Mouse (Mus musculus): ENCODE results near the gene Uhmk1. TPM values are rescaled to one million over a fixed set of nuclear protein-coding genes. Genes with fewer than 3 reads are reported as not detected.

The Uhmk1 gene
- polyA plus RNA-seq, 1 experiment, result 0.74 TPM

DNA sequence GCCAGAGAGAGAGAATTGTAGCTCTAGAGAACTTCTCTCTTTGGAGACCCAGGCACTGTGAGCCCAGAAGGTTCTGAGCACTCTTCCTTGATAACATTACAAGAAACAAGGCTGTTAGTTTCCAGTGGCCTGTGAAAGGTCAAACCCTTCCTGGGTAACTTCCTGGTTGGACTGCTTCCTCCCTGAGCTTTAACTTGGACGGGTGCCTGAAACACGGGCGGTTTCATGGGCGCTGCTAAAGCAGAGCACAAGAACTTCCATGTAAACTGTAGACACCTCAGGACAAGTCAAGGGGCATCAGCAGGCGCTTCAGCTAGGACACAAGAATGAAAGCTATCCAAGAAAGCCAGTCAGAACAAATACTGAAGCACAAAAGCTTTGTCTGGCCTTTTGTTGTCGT is 53.3 kb downstream of the Uhmk1 start:
- H3K9me3 ChIP-seq, result no peaks in the 10 kb centered on the region
- peaks cover 29% of the 10 kb centered on the region for H3K4me1 ChIP-seq
- H3K36me3 ChIP-seq (replicated peaks; ENCODE audit: low read length), result peaks cover 63% of the 10 kb centered on the region
- H3K27me3 ChIP-seq (replicated peaks), result no peaks in the 10 kb centered on the region
- TF ChIP-seq FLI1 (IDR thresholded peaks at IDR 0.05; ENCODE audit: low read length) (no peak), GATA1 (IDR thresholded peaks at IDR 0.05; ENCODE audit: borderline replicate concordance, low read length) (no peak)
- H3K4me3 ChIP-seq (replicated peaks), result no peak overlapping the region

GRCm38 (mm10) chr1:170160397-170160938 is 54.7 kb downstream of the Uhmk1 start:
- Histone ChIP-seq H3K9me3 (no peaks in the 10 kb centered on the region), H3K27me3 (replicated peaks) (no peaks in the 10 kb centered on the region), H3K4me3 (replicated peaks) (no peak overlapping the region), H3K36me3 (replicated peaks; ENCODE audit: low read length) (peaks cover 60% of the 10 kb centered on the region), H3K4me1 (peaks cover 29% of the 10 kb centered on the region)
- no peak for TF ChIP-seq FLI1 (IDR thresholded peaks at IDR 0.05; ENCODE audit: low read length)
- no peak for TF ChIP-seq GATA1 (IDR thresholded peaks at IDR 0.05; ENCODE audit: borderline replicate concordance, low read length)

- Histone ChIP-seq H3K36me3 (replicated peaks; ENCODE audit: low read length) (peaks cover 57% of the 10 kb centered on the region), H3K9me3 (no peaks in the 10 kb centered on the region), H3K4me3 (replicated peaks) (no peak overlapping the region), H3K27me3 (replicated peaks) (no peaks in the 10 kb centered on the region), H3K4me1 (peaks cover 29% of the 10 kb centered on the region)
- TF ChIP-seq FLI1 (IDR thresholded peaks at IDR 0.05; ENCODE audit: low read length), result no peak
- no peak for TF ChIP-seq GATA1 (IDR thresholded peaks at IDR 0.05; ENCODE audit: borderline replicate concordance, low read length)
These were observed 55.5 kb downstream of the Uhmk1 start for GRCm38 (mm10) chr1:170159707-170160106.

DNA sequence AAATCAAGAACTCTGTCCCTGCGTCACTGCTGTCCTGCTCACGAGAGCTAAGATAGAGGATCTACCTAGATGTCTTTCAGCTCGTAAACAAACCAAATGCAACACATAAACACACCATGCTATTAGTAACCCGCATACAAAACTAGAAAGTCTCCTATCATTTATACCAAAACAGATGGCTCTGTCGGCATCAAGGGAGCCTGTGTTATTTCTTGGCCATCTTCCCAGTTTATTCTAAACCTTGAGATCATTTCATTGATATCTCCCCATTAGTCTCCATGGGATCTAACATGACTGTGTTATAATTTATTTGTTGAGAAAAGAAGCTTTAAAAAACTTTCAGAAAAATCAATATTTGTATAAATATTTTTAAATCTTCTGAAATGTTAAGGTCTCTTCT is 59.4 kb downstream of the Uhmk1 start:
- no peak overlapping the region for H3K4me3 ChIP-seq (replicated peaks)
- H3K27me3 ChIP-seq (replicated peaks), result no peaks in the 10 kb centered on the region
- H3K36me3 ChIP-seq (replicated peaks; ENCODE audit: low read length), result peaks cover 45% of the 10 kb centered on the region
- no peaks in the 10 kb centered on the region for H3K9me3 ChIP-seq
- peaks cover 13% of the 10 kb centered on the region for H3K4me1 ChIP-seq
- TF ChIP-seq GATA1 (IDR thresholded peaks at IDR 0.05; ENCODE audit: borderline replicate concordance, low read length) (no peak), FLI1 (IDR thresholded peaks at IDR 0.05; ENCODE audit: low read length) (no peak)

- no peak for TF ChIP-seq GATA1 (IDR thresholded peaks at IDR 0.05; ENCODE audit: borderline replicate concordance, low read length)
- no peak for TF ChIP-seq FLI1 (IDR thresholded peaks at IDR 0.05; ENCODE audit: low read length)
- Histone ChIP-seq H3K4me1 (peaks cover 8% of the 10 kb centered on the region), H3K4me3 (replicated peaks) (no peak overlapping the region), H3K9me3 (no peaks in the 10 kb centered on the region), H3K27me3 (replicated peaks) (no peaks in the 10 kb centered on the region), H3K36me3 (replicated peaks; ENCODE audit: low read length) (peaks cover 40% of the 10 kb centered on the region)
These were observed 59.9 kb downstream of the Uhmk1 start for GRCm38 (mm10) chr1:170155298-170155697.

DNA sequence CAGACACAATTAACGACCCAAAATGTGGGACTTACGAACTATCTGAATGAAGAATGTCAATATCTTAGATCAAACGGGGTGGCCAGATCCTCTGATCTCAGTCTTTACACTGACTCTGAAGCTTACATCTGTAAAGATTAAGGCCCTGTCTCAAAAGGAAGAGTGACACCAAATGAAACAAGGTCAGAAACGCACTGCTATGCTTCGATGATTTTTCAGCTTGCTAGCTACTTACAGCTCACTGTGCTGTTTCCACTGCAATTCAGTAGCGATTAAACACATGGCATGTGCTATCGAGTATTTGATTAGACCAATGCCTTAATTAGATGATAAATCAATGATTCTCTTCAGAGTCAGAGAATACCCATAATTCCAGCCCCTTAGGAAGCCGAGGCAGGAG is 61.2 kb downstream of the Uhmk1 start:
- Histone ChIP-seq H3K27me3 (replicated peaks) (no peaks in the 10 kb centered on the region), H3K9me3 (no peaks in the 10 kb centered on the region), H3K36me3 (replicated peaks; ENCODE audit: low read length) (peaks cover 48% of the 10 kb centered on the region), H3K4me1 (peaks cover 12% of the 10 kb centered on the region), H3K4me3 (replicated peaks) (no peak overlapping the region)
- TF ChIP-seq GATA1 (IDR thresholded peaks at IDR 0.05; ENCODE audit: borderline replicate concordance, low read length), result no peak
- no peak for TF ChIP-seq FLI1 (IDR thresholded peaks at IDR 0.05; ENCODE audit: low read length)

DNA sequence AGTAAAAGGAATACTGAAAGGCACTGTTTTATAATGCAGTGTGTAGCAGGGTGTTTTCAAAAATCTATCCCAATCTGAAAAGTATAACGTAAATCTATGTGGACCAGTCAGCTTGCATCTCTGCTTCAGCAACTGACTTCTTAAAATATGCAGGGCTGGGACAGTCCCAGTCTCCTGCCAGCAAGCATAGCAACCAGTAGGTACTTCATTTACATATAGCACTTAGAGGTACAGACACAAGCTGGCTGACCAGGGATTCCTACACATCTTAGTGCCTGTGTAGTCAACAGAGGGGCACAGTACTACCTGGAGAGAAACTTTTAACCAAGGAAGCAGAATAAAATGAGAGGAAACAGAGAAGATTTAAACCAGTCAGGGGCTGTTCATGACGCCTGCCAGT is 62.6 kb downstream of the Uhmk1 start:
- H3K4me1 ChIP-seq, result peaks cover 24% of the 10 kb centered on the region
- TF ChIP-seq GATA1 (IDR thresholded peaks at IDR 0.05; ENCODE audit: borderline replicate concordance, low read length) (no peak), FLI1 (IDR thresholded peaks at IDR 0.05; ENCODE audit: low read length) (no peak)
- H3K9me3 ChIP-seq, result no peaks in the 10 kb centered on the region
- H3K27me3 ChIP-seq (replicated peaks), result no peaks in the 10 kb centered on the region
- no peak overlapping the region for H3K4me3 ChIP-seq (replicated peaks)
- peaks cover 47% of the 10 kb centered on the region for H3K36me3 ChIP-seq (replicated peaks; ENCODE audit: low read length)

- Histone ChIP-seq H3K36me3 (replicated peaks; ENCODE audit: low read length) (peaks cover 46% of the 10 kb centered on the region), H3K4me1 (peaks cover 32% of the 10 kb centered on the region), H3K4me3 (replicated peaks) (no peak overlapping the region), H3K9me3 (no peaks in the 10 kb centered on the region), H3K27me3 (replicated peaks) (no peaks in the 10 kb centered on the region)
- TF ChIP-seq FLI1 (IDR thresholded peaks at IDR 0.05; ENCODE audit: low read length) (no peak), GATA1 (IDR thresholded peaks at IDR 0.05; ENCODE audit: borderline replicate concordance, low read length) (no peak)
These were observed 64.3 kb downstream of the Uhmk1 start for GRCm38 (mm10) chr1:170150870-170151269.

GRCm38 (mm10) chr1:170149756-170150155 is 65.4 kb downstream of the Uhmk1 start:
- TF ChIP-seq FLI1 (IDR thresholded peaks at IDR 0.05; ENCODE audit: low read length) (no peak), GATA1 (IDR thresholded peaks at IDR 0.05; ENCODE audit: borderline replicate concordance, low read length) (no peak)
- peaks cover 35% of the 10 kb centered on the region for H3K4me1 ChIP-seq
- peaks cover 45% of the 10 kb centered on the region for H3K36me3 ChIP-seq (replicated peaks; ENCODE audit: low read length)
- H3K4me3 ChIP-seq (replicated peaks), result peak overlapping the region; percentile 21
- H3K9me3 ChIP-seq, result no peaks in the 10 kb centered on the region
- no peaks in the 10 kb centered on the region for H3K27me3 ChIP-seq (replicated peaks)

DNA sequence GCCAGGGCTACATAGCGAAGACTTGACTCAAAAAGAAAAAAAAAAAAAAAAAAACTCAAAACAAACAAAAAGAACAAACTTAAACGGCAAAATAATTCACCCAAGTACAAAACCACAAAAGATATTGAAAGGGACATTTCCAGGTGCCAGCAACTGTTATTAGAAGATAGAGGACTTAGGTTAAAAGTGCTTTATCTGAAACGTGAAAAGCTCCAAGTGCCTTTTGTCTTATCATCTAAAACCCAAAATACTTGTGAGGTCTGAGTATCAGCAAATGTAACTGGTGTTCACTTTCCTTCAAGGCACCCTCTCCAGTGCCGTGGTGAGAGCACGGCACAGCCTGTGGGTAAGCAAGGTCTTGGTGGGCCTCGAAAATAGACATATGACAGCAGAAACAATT is 66.7 kb downstream of the Uhmk1 start:
- Histone ChIP-seq H3K4me3 (replicated peaks) (no peak overlapping the region), H3K27me3 (replicated peaks) (no peaks in the 10 kb centered on the region), H3K36me3 (replicated peaks; ENCODE audit: low read length) (peaks cover 52% of the 10 kb centered on the region), H3K9me3 (no peaks in the 10 kb centered on the region), H3K4me1 (peaks cover 35% of the 10 kb centered on the region)
- no peak for TF ChIP-seq GATA1 (IDR thresholded peaks at IDR 0.05; ENCODE audit: borderline replicate concordance, low read length)
- TF ChIP-seq FLI1 (IDR thresholded peaks at IDR 0.05; ENCODE audit: low read length), result no peak
